Mouse (Mus musculus) myocyte (in vitro differentiated cells): ENCODE results near the gene Ctps2. TPM values are rescaled to one million over a fixed set of nuclear protein-coding genes. Genes with fewer than 3 reads are reported as not detected.

ENCODE experiments used
- H3K27me3 ChIP-seq: one replicate; pipeline ENCODE4 v1.6.1; 2011; ENCODE audit not compliant: control insufficient read depth, insufficient read depth, insufficient read length
- H3K36me3 ChIP-seq: one replicate; pipeline ENCODE4 v1.6.1; 2011; ENCODE audit not compliant: control insufficient read depth, insufficient read depth
- H3K4me2 ChIP-seq: one replicate; pipeline ENCODE4 v1.6.1; 2011; ENCODE audit warnings: low read depth, control low read depth
- H3K4me3 ChIP-seq: one replicate; pipeline ENCODE4 v1.5.1; 2011; ENCODE audit warnings: mild to moderate bottlenecking, control low read depth, moderate library complexity
- H3K79me2 ChIP-seq: one replicate; pipeline ENCODE4 v1.6.1; 2011; ENCODE audit not compliant: control insufficient read depth, insufficient read depth
- H3ac ChIP-seq: one replicate; pipeline ENCODE4 v1.6.1; 2011; ENCODE audit not compliant: control insufficient read depth, insufficient read length
- CEBPB ChIP-seq: IDR thresholded peaks from 2 replicates; pipeline ENCODE4 v1.6.1; 2011; ENCODE audit warnings: mild to moderate bottlenecking, moderate library complexity; ENCODE audit not compliant: poor library complexity, insufficient read depth, severe bottlenecking
- E2F4 ChIP-seq: IDR thresholded peaks from one replicate; pipeline ENCODE4 v1.6.1; 2011; ENCODE audit warnings: mild to moderate bottlenecking, control low read depth, moderate library complexity; ENCODE audit not compliant: insufficient read depth
- MAX ChIP-seq: IDR thresholded peaks from one replicate; pipeline ENCODE4 v1.6.1; 2011; ENCODE audit warnings: low read depth, mild to moderate bottlenecking, control low read depth
- MYOD1 ChIP-seq, 3 experiments: IDR thresholded peaks; one replicate each; pipeline ENCODE4 v1.6.1; 2011; ENCODE audit warnings: control low read depth in 2 of 3, low read depth in 2 of 3, mild to moderate bottlenecking in 2 of 3, moderate library complexity in 1 of 3; ENCODE audit not compliant: insufficient read length in 2 of 3, control insufficient read depth in 1 of 3
- MYOG ChIP-seq, 3 experiments: IDR thresholded peaks; one replicate each; pipeline ENCODE4 v1.6.1; 2011; ENCODE audit warnings: control low read depth in 2 of 3, low read depth in 2 of 3, mild to moderate bottlenecking in 2 of 3; ENCODE audit not compliant: insufficient read length in 2 of 3, control insufficient read depth in 1 of 3, insufficient read depth in 1 of 3
- POLR2A ChIP-seq: IDR thresholded peaks from one replicate; pipeline ENCODE4 v1.6.1; 2011; ENCODE audit warnings: low read depth, mild to moderate bottlenecking, control low read depth, moderate library complexity; ENCODE audit not compliant: insufficient read length
- POLR2AphosphoS2 ChIP-seq: IDR thresholded peaks from one replicate; pipeline ENCODE4 v1.6.1; 2011; ENCODE audit warnings: low read depth, control low read depth; ENCODE audit not compliant: insufficient read length
- REST ChIP-seq: IDR thresholded peaks from one replicate; pipeline ENCODE4 v1.6.1; 2011; ENCODE audit warnings: mild to moderate bottlenecking, control low read depth, moderate library complexity; ENCODE audit not compliant: insufficient read depth, insufficient read length
- SRF ChIP-seq: IDR thresholded peaks from one replicate; pipeline ENCODE4 v1.6.1; 2011; ENCODE audit warnings: low read depth; ENCODE audit not compliant: control insufficient read depth, insufficient read length
- TCF12 ChIP-seq: IDR thresholded peaks from one replicate; pipeline ENCODE4 v1.6.1; 2011; ENCODE audit warnings: mild to moderate bottlenecking, control low read depth; ENCODE audit not compliant: poor library complexity, insufficient read depth, severe bottlenecking
- TCF3 ChIP-seq: IDR thresholded peaks from one replicate; pipeline ENCODE4 v1.6.1; 2011; ENCODE audit warnings: low read depth, control low read depth; ENCODE audit not compliant: insufficient read length
- USF1 ChIP-seq: IDR thresholded peaks from one replicate; pipeline ENCODE4 v1.6.1; 2011; ENCODE audit warnings: low read depth, mild to moderate bottlenecking, control low read depth, moderate library complexity
- polyA plus RNA-seq: library from polyadenylated mRNA; unstranded; fragments of >200 nt; fragmentation: generic; extraction: Trizol; gene quantifications from one replicate; pipeline ENCODE4 v1.2.1, GENCODE M21; 2012; ENCODE audit warnings: missing spikeins

Gene Ctps2
- polyA plus RNA-seq, 1 experiment: 18.9 TPM

GRCm38 (mm10) chrX:162942027-162942426, 41.0 kb downstream of the Ctps2 start:
- H3K79me2 ChIP-seq: no peaks in the 10 kb centered on the region
- no peaks in the 10 kb centered on the region for H3K36me3 ChIP-seq
- TF ChIP-seq TCF3 (no peak), POLR2A (no peak), MAX (no peak), TCF12 (no peak), E2F4 (no peak), SRF (no peak), POLR2AphosphoS2 (no peak), CEBPB (no peak), MYOG (IDR thresholded peaks at IDR 0.05; ENCODE audit: control insufficient read depth in 1 of 3, insufficient read depth in 1 of 3, insufficient read length in 2 of 3, low read depth in 2 of 3) (no peak), MYOD1 (IDR thresholded peaks at IDR 0.05; ENCODE audit: control insufficient read depth in 1 of 3, insufficient read length in 2 of 3, low read depth in 2 of 3) (no peak), REST (no peak), USF1 (no peak)
- H3K4me3 ChIP-seq: no peak overlapping the region
- no peak overlapping the region for H3K4me2 ChIP-seq
- H3K27me3 ChIP-seq: no peaks in the 10 kb centered on the region
- H3ac ChIP-seq: no peak overlapping the region

DNA sequence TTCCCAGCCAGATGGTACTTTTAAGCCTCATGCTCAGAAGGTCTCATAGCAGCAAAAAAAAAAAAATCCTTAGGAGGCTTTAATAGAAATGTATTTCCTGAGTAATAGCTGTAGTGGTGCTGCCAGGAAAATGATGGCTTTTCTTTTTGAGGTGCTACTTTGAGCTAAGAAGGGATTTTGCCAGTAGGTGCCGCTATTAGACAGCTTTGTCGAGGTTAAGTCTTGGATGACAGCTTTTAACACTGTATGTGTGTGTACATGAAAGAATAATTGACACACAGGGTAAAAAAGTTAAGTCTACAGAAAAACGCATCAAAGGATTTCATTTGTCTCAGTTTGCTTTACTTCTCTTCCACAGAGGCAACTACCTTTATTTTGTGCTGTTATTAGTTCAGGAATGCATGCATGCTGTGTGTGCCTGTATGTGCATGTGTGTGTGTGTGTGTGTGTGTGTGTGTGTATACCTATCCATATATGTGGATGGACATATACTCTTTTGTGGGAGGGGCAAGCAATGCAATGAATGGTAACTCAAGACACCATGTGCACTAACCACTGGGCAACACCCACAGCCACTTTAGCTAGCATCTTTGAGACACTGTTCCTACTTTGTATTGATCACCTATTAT, 48.9 kb downstream of the Ctps2 start:
- Histone ChIP-seq H3K36me3 (no peaks in the 10 kb centered on the region), H3K4me3 (no peak overlapping the region), H3K27me3 (no peaks in the 10 kb centered on the region), H3ac (no peak overlapping the region), H3K79me2 (no peaks in the 10 kb centered on the region), H3K4me2 (no peak overlapping the region)
- TF ChIP-seq POLR2A: no peak
- no peak for TF ChIP-seq REST
- TF ChIP-seq TCF12: no peak
- TF ChIP-seq SRF: no peak
- no peak for TF ChIP-seq MYOD1 (IDR thresholded peaks at IDR 0.05; ENCODE audit: control insufficient read depth in 1 of 3, insufficient read length in 2 of 3, low read depth in 2 of 3)
- no peak for TF ChIP-seq E2F4
- no peak for TF ChIP-seq MYOG (IDR thresholded peaks at IDR 0.05; ENCODE audit: control insufficient read depth in 1 of 3, insufficient read depth in 1 of 3, insufficient read length in 2 of 3, low read depth in 2 of 3)
- no peak for TF ChIP-seq TCF3
- TF ChIP-seq MAX: no peak
- TF ChIP-seq CEBPB: no peak
- no peak for TF ChIP-seq POLR2AphosphoS2
- no peak for TF ChIP-seq USF1

- no peaks in the 10 kb centered on the region for H3K79me2 ChIP-seq
- no peak overlapping the region for H3ac ChIP-seq
- no peaks in the 10 kb centered on the region for H3K27me3 ChIP-seq
These were observed 56.9 kb downstream of the Ctps2 start for GRCm38 (mm10) chrX:162957921-162958320.

GRCm38 (mm10) chrX:162963840-162964239, 62.8 kb downstream of the Ctps2 start:
- H3K27me3 ChIP-seq: no peaks in the 10 kb centered on the region
- no peaks in the 10 kb centered on the region for H3K79me2 ChIP-seq
- no peak overlapping the region for H3K4me3 ChIP-seq
- no peak overlapping the region for H3ac ChIP-seq
- no peak overlapping the region for H3K4me2 ChIP-seq
- no peaks in the 10 kb centered on the region for H3K36me3 ChIP-seq
- TF ChIP-seq MYOG (IDR thresholded peaks at IDR 0.05; ENCODE audit: control insufficient read depth in 1 of 3, insufficient read depth in 1 of 3, insufficient read length in 2 of 3, low read depth in 2 of 3) (no peak), E2F4 (no peak), REST (no peak), MAX (no peak), POLR2A (no peak), SRF (no peak), MYOD1 (IDR thresholded peaks at IDR 0.05; ENCODE audit: control insufficient read depth in 1 of 3, insufficient read length in 2 of 3, low read depth in 2 of 3) (no peak), TCF3 (no peak), CEBPB (no peak), POLR2AphosphoS2 (no peak), TCF12 (no peak), USF1 (no peak)

More at GRCm38 (mm10) chrX:162957921-162958320, 56.9 kb downstream of the Ctps2 start:
- TF ChIP-seq E2F4 (no peak), TCF3 (no peak), MAX (no peak), MYOG (IDR thresholded peaks at IDR 0.05; ENCODE audit: control insufficient read depth in 1 of 3, insufficient read depth in 1 of 3, insufficient read length in 2 of 3, low read depth in 2 of 3) (no peak), POLR2AphosphoS2 (no peak), REST (no peak), SRF (no peak)
- H3K36me3 ChIP-seq: no peaks in the 10 kb centered on the region
- no peak overlapping the region for H3K4me2 ChIP-seq
- H3K4me3 ChIP-seq: no peak overlapping the region
